28 mouse cellular contexts compared by ENCODE assay signal in genomic region chr2:168100008-168100407, GRCm38 (mm10). TPM values are rescaled to one million over a fixed set of nuclear protein-coding genes. Genes with fewer than 3 reads are reported as not detected.
"Had no signal": no experiment of that assay in that cellular context is flagged by ENCODE, and none has a peak within 500 bp of the region (broad histone marks: within the 10 kb centered on the region; RNA-seq: fewer than 3 reads in every experiment).

No protein-coding gene starts in this region.

- DNase-seq: left cerebral cortex, postnatal 4 days; liver; liver, embryonic 13.5 days; liver, postnatal 0 days; lung, adult 18-20 months; lung, adult 2 months; lung, embryonic 14.5 days; lung, postnatal 10 days; lung, postnatal 14 days; lung, postnatal 36 days; lung, postnatal 4 days; midbrain, embryonic 14.5 days had no signal

- H3K36me3 ChIP-seq: liver, embryonic 15.5 days; lung, embryonic 15.5 days had no signal

- H3K27me3 ChIP-seq: limb, embryonic 12.5 days; limb, embryonic 13.5 days; limb, embryonic 15.5 days; liver, embryonic 12.5 days; liver, embryonic 13.5 days; liver, embryonic 15.5 days; lung, embryonic 15.5 days; midbrain, embryonic 12.5 days; midbrain, embryonic 13.5 days; midbrain, embryonic 15.5 days; neural tube, embryonic 12.5 days had no signal

- H3K27ac ChIP-seq: limb, embryonic 10.5 days; limb, embryonic 12.5 days; limb, embryonic 13.5 days; limb, embryonic 15.5 days; liver, embryonic 12.5 days; liver, embryonic 13.5 days; liver, embryonic 14.5 days; liver, embryonic 15.5 days; lung, embryonic 15.5 days; macrophage; midbrain, embryonic 10.5 days; midbrain, embryonic 12.5 days; midbrain, embryonic 13.5 days; midbrain, embryonic 15.5 days; neural tube, embryonic 12.5 days had no signal

- H3K4me3 ChIP-seq: limb, embryonic 10.5 days; limb, embryonic 12.5 days; limb, embryonic 13.5 days; limb, embryonic 15.5 days; liver, embryonic 12.5 days; liver, embryonic 13.5 days; liver, embryonic 15.5 days; lung, embryonic 15.5 days; megakaryocyte, embryonic 14.5 days; midbrain, embryonic 10.5 days; midbrain, embryonic 12.5 days; midbrain, embryonic 13.5 days; midbrain, embryonic 15.5 days; myocyte; neural tube, embryonic 12.5 days had no signal

RNA-seq across cellular contexts. Expression of gene Pard6b, which starts 19.2 kb away (rescaled TPM):
- polyA plus RNA-seq: macrophage had no signal
